Mouse (Mus musculus) midbrain, embryonic 11.5 days (tissue): ENCODE results near the gene Prss48. TPM values are rescaled to one million over a fixed set of nuclear protein-coding genes. Genes with fewer than 3 reads are reported as not detected.

Experiments
- ATAC-seq: fragments of 200-750 bp; cut with Nextera tagmentation; 2 replicates; pipeline ENCODE4 v1.8.0; 2017; ENCODE audit warnings: moderate TSS enrichment, moderate library complexity; ENCODE audit not compliant: low FRiP score
- DNase-seq: peaks from one replicate; pipeline ENCODE4 v3.0.0; 2015; ENCODE audit warnings: low spot score; ENCODE audit errors: missing footprints
- H3K27ac ChIP-seq: fragments of 300-500 bp; sonication (generic); 2 replicates; pipeline ENCODE4 v1.5.1; 2014; ENCODE audit warnings: low read depth, low read length
- H3K27me3 ChIP-seq: fragments of 300-500 bp; sonication (generic); 2 replicates; pipeline ENCODE4 v1.6.1; 2014; ENCODE audit warnings: mild to moderate bottlenecking, low read length, moderate library complexity, mixed read lengths; ENCODE audit not compliant: control insufficient read depth, insufficient read depth
- H3K36me3 ChIP-seq: fragments of 300-500 bp; sonication (generic); 2 replicates; pipeline ENCODE4 v1.6.1; 2014; ENCODE audit warnings: mild to moderate bottlenecking, low read length, moderate library complexity, mixed read lengths; ENCODE audit not compliant: control insufficient read depth, insufficient read depth
- H3K4me1 ChIP-seq: fragments of 300-500 bp; sonication (generic); 2 replicates; pipeline ENCODE4 v1.6.1; 2014; ENCODE audit warnings: low read length; ENCODE audit not compliant: control insufficient read depth, insufficient read depth
- H3K4me2 ChIP-seq: fragments of 300-500 bp; sonication (generic); 2 replicates; pipeline ENCODE4 v1.6.1; 2014; ENCODE audit warnings: mild to moderate bottlenecking, moderate library complexity
- H3K4me3 ChIP-seq: fragments of 300-500 bp; sonication (generic); 2 replicates; pipeline ENCODE4 v1.5.1; 2014; ENCODE audit warnings: low read depth, low read length
- H3K9ac ChIP-seq: fragments of 300-500 bp; sonication (generic); 2 replicates; pipeline ENCODE4 v1.6.1; 2014; ENCODE audit warnings: low read length
- H3K9me3 ChIP-seq: fragments of 300-500 bp; sonication (generic); 2 replicates; pipeline ENCODE4 v1.6.1; 2016; ENCODE audit warnings: low read length; ENCODE audit not compliant: control insufficient read depth
- WGBS: fragments of 180-500 bp; shearing (Covaris S2); extraction: QIAGEN DNeasy Blood & Tissue Kit; methylation state at CpG from one replicate; pipeline ENCODE4 v1.1.7; 2014; 5-methylcytosine and 5-hydroxymethylcytosine counted together
- polyA plus RNA-seq: library from polyadenylated mRNA; unstranded; fragments of >200 nt; fragmentation: Nextera tagmentation; extraction: Ambion mirVana; gene quantifications from 2 replicates; pipeline ENCODE4 v1.2.1, GENCODE M21; 2014

Prss48 gene
- polyA plus RNA-seq, 1 experiment from 2014 or later, result not detected

GRCm38 (mm10) chr3:85970742-85971598, 31.3 kb downstream of the Prss48 start, which contains the start of gene Sh3d19:
Gene Sh3d19 (plus strand): TSS chr3:85971109.
- ATAC-seq (peak; percentile 92), DNase-seq (peak; percentile 96)
- WGBS, result 1% methylated on average over 56 of the region's 73 CpGs
- H3K9ac ChIP-seq, result peak within 1 kb of the TSS; percentile 83
- no peaks in the 10 kb centered on the region; the same call in 1 of the 2 replicates for H3K4me1 ChIP-seq
- H3K4me3 ChIP-seq, result peak within 1 kb of the TSS; percentile 65
- H3K4me2 ChIP-seq, result peak within 1 kb of the TSS; percentile 89
- no peaks in the 10 kb centered on the region for H3K36me3 ChIP-seq
- no peak within 1 kb of the TSS for H3K27ac ChIP-seq
- no peaks in the 10 kb centered on the region for H3K9me3 ChIP-seq
- no peaks in the 10 kb centered on the region for H3K27me3 ChIP-seq

- H3K9ac ChIP-seq, result no peak overlapping the region
- H3K27ac ChIP-seq, result no peak overlapping the region
- WGBS, result 88% methylated on average over 8 of the region's 8 CpGs
- H3K9me3 ChIP-seq, result no peaks in the 10 kb centered on the region
- ATAC-seq (no peak), DNase-seq (no peak)
- no peak overlapping the region for H3K4me2 ChIP-seq
- H3K36me3 ChIP-seq, result no peaks in the 10 kb centered on the region
- H3K4me1 ChIP-seq, result no peaks in the 10 kb centered on the region; the same call in 1 of the 2 replicates
- H3K27me3 ChIP-seq, result no peaks in the 10 kb centered on the region
- no peak overlapping the region for H3K4me3 ChIP-seq
Measured at GRCm38 (mm10) chr3:85969040-85969439, 33.3 kb downstream of the Prss48 start.

GRCm38 (mm10) chr3:85965479-85965878, 36.8 kb downstream of the Prss48 start:
- Histone ChIP-seq H3K4me2 (no peak overlapping the region), H3K27ac (no peak overlapping the region), H3K36me3 (no peaks in the 10 kb centered on the region), H3K9me3 (no peaks in the 10 kb centered on the region), H3K4me3 (no peak overlapping the region), H3K27me3 (no peaks in the 10 kb centered on the region), H3K4me1 (no peaks in the 10 kb centered on the region), H3K9ac (no peak overlapping the region)
- ATAC-seq (no peak), DNase-seq (no peak)
- WGBS, result 89% methylated on average over 4 of the region's 4 CpGs

- H3K36me3 ChIP-seq, result no peaks in the 10 kb centered on the region
- DNase-seq (no peak), ATAC-seq (no peak)
- H3K4me1 ChIP-seq, result no peaks in the 10 kb centered on the region
- H3K4me3 ChIP-seq, result no peak overlapping the region
- H3K27ac ChIP-seq, result no peak overlapping the region
- no peaks in the 10 kb centered on the region for H3K27me3 ChIP-seq
- H3K9me3 ChIP-seq, result no peaks in the 10 kb centered on the region
- H3K4me2 ChIP-seq, result no peak overlapping the region
- 38% methylated on average over 5 of the region's 5 CpGs for WGBS
- H3K9ac ChIP-seq, result no peak overlapping the region
Measured at GRCm38 (mm10) chr3:85961134-85961533, 41.2 kb downstream of the Prss48 start.

GRCm38 (mm10) chr3:85959669-85960068, 42.6 kb downstream of the Prss48 start:
- H3K4me1 ChIP-seq, result no peaks in the 10 kb centered on the region
- H3K27ac ChIP-seq, result no peak overlapping the region
- DNase-seq (no peak), ATAC-seq (no peak)
- no peak overlapping the region for H3K4me2 ChIP-seq
- WGBS, result 77% methylated on average over 1 of the region's 1 CpGs
- no peaks in the 10 kb centered on the region for H3K9me3 ChIP-seq
- H3K36me3 ChIP-seq, result no peaks in the 10 kb centered on the region
- no peaks in the 10 kb centered on the region for H3K27me3 ChIP-seq
- no peak overlapping the region for H3K9ac ChIP-seq
- H3K4me3 ChIP-seq, result no peak overlapping the region

GRCm38 (mm10) chr3:85955704-85956103, 46.6 kb downstream of the Prss48 start:
- no peaks in the 10 kb centered on the region for H3K9me3 ChIP-seq
- H3K4me3 ChIP-seq, result no peak overlapping the region
- ATAC-seq (no peak), DNase-seq (no peak)
- no peaks in the 10 kb centered on the region for H3K36me3 ChIP-seq
- H3K4me1 ChIP-seq, result no peaks in the 10 kb centered on the region
- no peak overlapping the region for H3K27ac ChIP-seq
- WGBS, result 93% methylated on average over 5 of the region's 5 CpGs
- no peak overlapping the region for H3K4me2 ChIP-seq
- H3K27me3 ChIP-seq, result no peaks in the 10 kb centered on the region
- no peak overlapping the region for H3K9ac ChIP-seq

- no peak overlapping the region for H3K4me3 ChIP-seq
- no peak overlapping the region for H3K9ac ChIP-seq
- no peaks in the 10 kb centered on the region for H3K9me3 ChIP-seq
- no peak overlapping the region for H3K4me2 ChIP-seq
- DNase-seq, result no peak
- no peak overlapping the region for H3K27ac ChIP-seq
- ATAC-seq, result no peak
- WGBS, result 89% methylated on average over 9 of the region's 9 CpGs
- no peaks in the 10 kb centered on the region for H3K4me1 ChIP-seq
- no peaks in the 10 kb centered on the region for H3K27me3 ChIP-seq
- no peaks in the 10 kb centered on the region for H3K36me3 ChIP-seq
Measured at GRCm38 (mm10) chr3:85955269-85955668, 47.0 kb downstream of the Prss48 start.

- Histone ChIP-seq H3K36me3 (no peaks in the 10 kb centered on the region), H3K9me3 (no peaks in the 10 kb centered on the region), H3K4me1 (no peaks in the 10 kb centered on the region), H3K27me3 (no peaks in the 10 kb centered on the region), H3K4me2 (no peak overlapping the region), H3K9ac (no peak overlapping the region), H3K4me3 (no peak overlapping the region), H3K27ac (no peak overlapping the region)
- ATAC-seq (no peak), DNase-seq (no peak)
- WGBS, result 92% methylated on average over 10 of the region's 10 CpGs
Measured at GRCm38 (mm10) chr3:85952696-85953283, 49.5 kb downstream of the Prss48 start.

GRCm38 (mm10) chr3:85950914-85951313, 51.4 kb downstream of the Prss48 start:
- Histone ChIP-seq H3K9me3 (no peaks in the 10 kb centered on the region), H3K27ac (no peak overlapping the region), H3K27me3 (no peaks in the 10 kb centered on the region), H3K9ac (no peak overlapping the region), H3K4me2 (no peak overlapping the region), H3K4me1 (no peaks in the 10 kb centered on the region; the same call in 1 of the 2 replicates), H3K36me3 (no peaks in the 10 kb centered on the region), H3K4me3 (no peak overlapping the region)
- 94% methylated on average over 4 of the region's 4 CpGs for WGBS
- no peak for ATAC-seq
- no peak for DNase-seq
